Mouse (Mus musculus) thymus, adult 2 months (tissue): ENCODE measurements around the gene Nckipsd. TPM values are rescaled to one million over a fixed set of nuclear protein-coding genes. Genes with fewer than 3 reads are reported as not detected.

Source experiments
- DNase-seq: peaks from one replicate; pipeline ENCODE4 v3.0.0; 2021
- H3K27ac ChIP-seq: fragments of 200-500 bp; 2 replicates; pipeline ENCODE4 v1.5.1; 2012; ENCODE audit warnings: low read length, control low read depth; ENCODE audit not compliant: control insufficient read depth, insufficient read depth
- H3K27me3 ChIP-seq: fragments of 200-500 bp; 2 replicates; pipeline ENCODE4 v1.6.1; 2012; ENCODE audit warnings: mild to moderate bottlenecking, low read length, moderate library complexity, mixed read lengths; ENCODE audit not compliant: control insufficient read depth, insufficient read depth
- H3K36me3 ChIP-seq: fragments of 200-500 bp; 2 replicates; pipeline ENCODE4 v1.6.1; 2012; ENCODE audit warnings: mild to moderate bottlenecking, low read length, moderate library complexity; ENCODE audit not compliant: control insufficient read depth, insufficient read depth
- H3K4me1 ChIP-seq: fragments of 200-500 bp; replicated peaks from 2 replicates; pipeline ENCODE4 v1.6.1; 2012; ENCODE audit warnings: low read length; ENCODE audit not compliant: control insufficient read depth, insufficient read depth
- H3K4me3 ChIP-seq: fragments of 200-500 bp; 2 replicates; pipeline ENCODE4 v1.5.1; 2012; ENCODE audit warnings: mild to moderate bottlenecking, low read length, control low read depth, moderate library complexity; ENCODE audit not compliant: control insufficient read depth, insufficient read depth
- CTCF ChIP-seq: fragments of 200-500 bp; IDR thresholded peaks from 2 replicates; pipeline ENCODE4 v1.5.1; 2012; ENCODE audit warnings: mild to moderate bottlenecking, control low read depth, low read length, moderate library complexity, borderline replicate concordance; ENCODE audit not compliant: control insufficient read depth, poor library complexity, insufficient read depth; ENCODE audit errors: extremely low read depth
- POLR2A ChIP-seq: fragments of 200-500 bp; IDR thresholded peaks from 2 replicates; pipeline ENCODE4 v1.6.1; 2012; ENCODE audit warnings: mild to moderate bottlenecking, low read length, control low read depth, moderate library complexity; ENCODE audit not compliant: control insufficient read depth, poor library complexity, insufficient read depth; ENCODE audit errors: extremely low read depth
- WGBS: fragments of 180-500 bp; shearing (Covaris S2); methylation state at CpG from one replicate; pipeline ENCODE4 v1.1.7; 2018; 5-methylcytosine and 5-hydroxymethylcytosine counted together
- polyA plus RNA-seq: library from polyadenylated mRNA; depleted of rRNA; stranded (reverse); fragments of >200 nt; gene quantifications from 2 replicates; pipeline ENCODE4 v1.2.3, GENCODE M21; 2012

Gene Nckipsd
- polyA plus RNA-seq, 1 experiment: 30.0 TPM

- whole genome bisulfite sequencing: 88% methylated on average over 3 of the region's 3 CpGs
- DNase-seq: no peak
- Histone ChIP-seq H3K4me3 (no peak overlapping the region), H3K4me1 (peaks cover 20% of the 10 kb centered on the region), H3K27me3 (no peaks in the 10 kb centered on the region), H3K27ac (no peak overlapping the region), H3K36me3 (no peaks in the 10 kb centered on the region)
- TF ChIP-seq CTCF: no peak
- TF ChIP-seq POLR2A: no peak
Measured at GRCm38 (mm10) chr9:108788713-108789112, 19.5 kb upstream of the Nckipsd start.

GRCm38 (mm10) chr9:108792307-108792706, 15.9 kb upstream of the Nckipsd start:
- Histone ChIP-seq H3K27ac (peak overlapping the region; percentile 49; the same call in 1 of the 2 replicates), H3K36me3 (peaks cover 14% of the 10 kb centered on the region), H3K4me1 (peaks cover 26% of the 10 kb centered on the region), H3K27me3 (no peaks in the 10 kb centered on the region), H3K4me3 (no peak overlapping the region)
- 73% methylated on average over 1 of the region's 1 CpGs for WGBS
- DNase-seq: no peak
- TF ChIP-seq CTCF: no peak
- no peak for TF ChIP-seq POLR2A

GRCm38 (mm10) chr9:108792730-108793129, 15.4 kb upstream of the Nckipsd start:
- WGBS: 0% methylated on average over 3 of the region's 3 CpGs
- peaks cover 18% of the 10 kb centered on the region for H3K36me3 ChIP-seq
- H3K27me3 ChIP-seq: no peaks in the 10 kb centered on the region
- peaks cover 26% of the 10 kb centered on the region for H3K4me1 ChIP-seq
- no peak for TF ChIP-seq CTCF
- TF ChIP-seq POLR2A: no peak
- H3K27ac ChIP-seq: peak overlapping the region; percentile 49; the same call in 1 of the 2 replicates
- peak; percentile 67 for DNase-seq
- no peak overlapping the region for H3K4me3 ChIP-seq

GRCm38 (mm10) chr9:108795281-108795680, 12.9 kb upstream of the Nckipsd start:
- peaks cover 43% of the 10 kb centered on the region for H3K36me3 ChIP-seq
- no peak overlapping the region for H3K27ac ChIP-seq
- no peaks in the 10 kb centered on the region for H3K27me3 ChIP-seq
- TF ChIP-seq POLR2A (no peak), CTCF (no peak)
- H3K4me3 ChIP-seq: no peak overlapping the region
- WGBS: 92% methylated on average over 2 of the region's 2 CpGs
- no peak for DNase-seq
- H3K4me1 ChIP-seq: peaks cover 24% of the 10 kb centered on the region

- 71% methylated on average over 11 of the region's 11 CpGs for WGBS
- H3K27me3 ChIP-seq: no peaks in the 10 kb centered on the region
- H3K36me3 ChIP-seq: peaks cover 45% of the 10 kb centered on the region
- peak; percentile 34 for DNase-seq
- H3K27ac ChIP-seq: no peak overlapping the region
- H3K4me1 ChIP-seq: peaks cover 23% of the 10 kb centered on the region
- no peak for TF ChIP-seq CTCF
- no peak for TF ChIP-seq POLR2A
- H3K4me3 ChIP-seq: no peak overlapping the region
Measured at GRCm38 (mm10) chr9:108795762-108796161, 12.4 kb upstream of the Nckipsd start.

- DNase-seq: no peak
- WGBS: 92% methylated on average over 4 of the region's 4 CpGs
- Histone ChIP-seq H3K27me3 (no peaks in the 10 kb centered on the region), H3K4me3 (no peak overlapping the region), H3K4me1 (peaks cover 20% of the 10 kb centered on the region), H3K27ac (no peak overlapping the region), H3K36me3 (peaks cover 51% of the 10 kb centered on the region)
- TF ChIP-seq CTCF (no peak), POLR2A (no peak)
Measured at GRCm38 (mm10) chr9:108796351-108796981, 11.7 kb upstream of the Nckipsd start.
